Mouse (Mus musculus) CH12.LX (cell line): ENCODE data around the gene Zfyve28. TPM values are rescaled to one million over a fixed set of nuclear protein-coding genes. Genes with fewer than 3 reads are reported as not detected.

ENCODE experiments used
- DNase-seq: peaks from one replicate; pipeline ENCODE4 v3.0.0-alpha.2; 2013; ENCODE audit errors: extremely low read depth
- H3K27ac ChIP-seq: 2 replicates; pipeline ENCODE4 v1.5.1; 2012; ENCODE audit warnings: low read depth, mild to moderate bottlenecking, control low read depth, moderate library complexity; ENCODE audit not compliant: insufficient read depth
- H3K27me3 ChIP-seq: replicated peaks from 2 replicates; pipeline ENCODE3; 2012; ENCODE audit warnings: inconsistent platforms
- H3K36me3 ChIP-seq, 2 experiments: replicated peaks in 1 of 2; 2 replicates each; pipeline versions ENCODE3 to v1.6.1; 2012; ENCODE audit warnings: inconsistent platforms in 1 of 2, low read length in 1 of 2, mild to moderate bottlenecking in 1 of 2, mixed read lengths in 1 of 2, moderate library complexity in 1 of 2; ENCODE audit not compliant: control insufficient read depth in 1 of 2, insufficient read depth in 1 of 2
- H3K4me1 ChIP-seq, 2 experiments: 2 replicates each; pipeline ENCODE4 v1.6.1; 2012; ENCODE audit warnings: inconsistent platforms in 1 of 2, moderate library complexity in 1 of 2; ENCODE audit not compliant: insufficient read depth in 2 of 2, control insufficient read depth in 1 of 2
- H3K4me2 ChIP-seq: 2 replicates; pipeline ENCODE4 v1.6.1; 2012; ENCODE audit warnings: low read depth, mild to moderate bottlenecking, control low read depth; ENCODE audit not compliant: poor library complexity, insufficient read depth, severe bottlenecking
- H3K4me3 ChIP-seq, 3 experiments: fragments of 150-350 bp in 1 of 3; sonication (generic) in 1 of 3; replicated peaks in 1 of 3; 2 replicates each; pipeline versions ENCODE3 to v1.5.1; 2011 to 2012; ENCODE audit warnings: low read depth in 2 of 3, low read length in 2 of 3, mild to moderate bottlenecking in 2 of 3, moderate library complexity in 2 of 3, control low read depth in 1 of 3, improper control_type of control experiment in 1 of 3, inconsistent platforms in 1 of 3, mixed read lengths in 1 of 3; ENCODE audit not compliant: poor library complexity in 1 of 3
- H3K79me2 ChIP-seq: replicated peaks from 2 replicates; pipeline ENCODE4 v1.6.1; 2012; ENCODE audit warnings: mild to moderate bottlenecking, moderate library complexity; ENCODE audit not compliant: control insufficient read depth, poor library complexity, insufficient read depth, severe bottlenecking; ENCODE audit errors: extremely low read depth
- H3K9ac ChIP-seq: 2 replicates; pipeline ENCODE4 v1.6.1; 2012; ENCODE audit warnings: low read depth, mild to moderate bottlenecking, control low read depth, moderate library complexity; ENCODE audit not compliant: insufficient read depth
- H3K9me3 ChIP-seq: replicated peaks from 2 replicates; pipeline ENCODE3; 2012; ENCODE audit warnings: low read length, inconsistent platforms, mixed read lengths
- BHLHE40 ChIP-seq: IDR thresholded peaks from 2 replicates; pipeline ENCODE4 v1.6.1; 2011; ENCODE audit warnings: mild to moderate bottlenecking, low read depth, low read length, improper control_type of control experiment
- CHD1 ChIP-seq: IDR thresholded peaks from 2 replicates; pipeline ENCODE4 v1.6.1; 2012; ENCODE audit warnings: low read depth, low read length, improper control_type of control experiment, inconsistent platforms
- CHD2 ChIP-seq: IDR thresholded peaks from 2 replicates; pipeline ENCODE4 v1.6.1; 2011; ENCODE audit warnings: low read length, improper control_type of control experiment
- ELF1 ChIP-seq: IDR thresholded peaks from 2 replicates; pipeline ENCODE4 v1.6.1; 2014; ENCODE audit warnings: low read depth, mild to moderate bottlenecking, inconsistent platforms, low read length, improper control_type of control experiment
- ETS1 ChIP-seq: conservative IDR thresholded peaks from 2 replicates; pipeline ENCODE4 v1.6.1; 2012; ENCODE audit warnings: low read depth, mild to moderate bottlenecking, inconsistent platforms, low read length, improper control_type of control experiment, moderate library complexity
- HCFC1 ChIP-seq: IDR thresholded peaks from 2 replicates; pipeline ENCODE4 v1.6.1; 2012; ENCODE audit warnings: low read depth, mild to moderate bottlenecking, inconsistent platforms, low read length, improper control_type of control experiment
- IRF4 ChIP-seq: IDR thresholded peaks from 2 replicates; pipeline ENCODE4 v1.6.1; 2014; ENCODE audit warnings: low read depth, mild to moderate bottlenecking, inconsistent platforms, low read length, improper control_type of control experiment
- JUN ChIP-seq: IDR thresholded peaks from 2 replicates; pipeline ENCODE4 v1.6.1; 2011; ENCODE audit warnings: low read depth, mild to moderate bottlenecking, low read length, improper control_type of control experiment, moderate library complexity; ENCODE audit not compliant: insufficient read depth
- KAT2A ChIP-seq: IDR thresholded peaks from 2 replicates; pipeline ENCODE4 v1.6.1; 2012; ENCODE audit warnings: low read length, improper control_type of control experiment, inconsistent platforms; ENCODE audit not compliant: insufficient replicate concordance
- MAFK ChIP-seq: IDR thresholded peaks from 2 replicates; pipeline ENCODE4 v1.6.1; 2011; ENCODE audit warnings: low read length, improper control_type of control experiment; ENCODE audit not compliant: insufficient replicate concordance
- MAX ChIP-seq: IDR thresholded peaks from 2 replicates; pipeline ENCODE4 v1.6.1; 2011; ENCODE audit warnings: low read length, improper control_type of control experiment
- MAZ ChIP-seq: IDR thresholded peaks from 2 replicates; pipeline ENCODE4 v1.6.1; 2012; ENCODE audit warnings: low read depth, mild to moderate bottlenecking, inconsistent platforms, low read length, improper control_type of control experiment, moderate library complexity
- MXI1 ChIP-seq: IDR thresholded peaks from 2 replicates; pipeline ENCODE4 v1.6.1; 2011; ENCODE audit warnings: mild to moderate bottlenecking, low read depth, low read length, improper control_type of control experiment
- MYC ChIP-seq: IDR thresholded peaks from 2 replicates; pipeline ENCODE4 v1.6.1; 2011; ENCODE audit warnings: low read depth, mild to moderate bottlenecking, improper control_type of control experiment, low read length
- NELFE ChIP-seq: IDR thresholded peaks from 2 replicates; pipeline ENCODE4 v1.6.1; 2011; ENCODE audit warnings: low read depth, low read length, improper control_type of control experiment
- NRF1 ChIP-seq: IDR thresholded peaks from 2 replicates; pipeline ENCODE4 v1.6.1; 2014; ENCODE audit warnings: low read depth, mild to moderate bottlenecking, inconsistent platforms, low read length, improper control_type of control experiment, moderate library complexity
- PAX5 ChIP-seq: IDR thresholded peaks from 2 replicates; pipeline ENCODE4 v1.6.1; 2012; ENCODE audit warnings: low read length, inconsistent platforms, mixed read lengths
- POLR2A ChIP-seq: IDR thresholded peaks from 2 replicates; pipeline ENCODE4 v1.6.1; 2011; ENCODE audit warnings: low read depth, mild to moderate bottlenecking, improper control_type of control experiment, low read length
- RAD21 ChIP-seq: IDR thresholded peaks from 2 replicates; pipeline ENCODE4 v1.6.1; 2011; ENCODE audit warnings: low read depth, mild to moderate bottlenecking, low read length, improper control_type of control experiment, moderate library complexity
- RCOR1 ChIP-seq: conservative IDR thresholded peaks from 2 replicates; pipeline ENCODE4 v1.6.1; 2012; ENCODE audit warnings: low read depth, mild to moderate bottlenecking, inconsistent platforms, low read length, improper control_type of control experiment
- SIN3A ChIP-seq: IDR thresholded peaks from 2 replicates; pipeline ENCODE4 v1.6.1; 2012; ENCODE audit warnings: low read length, improper control_type of control experiment, inconsistent platforms
- SMC3 ChIP-seq: IDR thresholded peaks from 2 replicates; pipeline ENCODE4 v1.6.1; 2011; ENCODE audit warnings: low read depth, low read length, improper control_type of control experiment
- TBP ChIP-seq: conservative IDR thresholded peaks from 2 replicates; pipeline ENCODE4 v1.6.1; 2011; ENCODE audit warnings: low read depth, low read length, improper control_type of control experiment
- TCF12 ChIP-seq: IDR thresholded peaks from 2 replicates; pipeline ENCODE4 v1.6.1; 2014; ENCODE audit warnings: low read depth, mild to moderate bottlenecking, inconsistent platforms, low read length, improper control_type of control experiment
- UBTF ChIP-seq: IDR thresholded peaks from 2 replicates; pipeline ENCODE4 v1.6.1; 2012; ENCODE audit warnings: low read depth, mild to moderate bottlenecking, inconsistent platforms, low read length, improper control_type of control experiment, moderate library complexity
- USF1 ChIP-seq: IDR thresholded peaks from 2 replicates; pipeline ENCODE4 v1.6.1; 2014; ENCODE audit warnings: low read depth, mild to moderate bottlenecking, inconsistent platforms, low read length, improper control_type of control experiment
- ZC3H11A ChIP-seq: IDR thresholded peaks from 2 replicates; pipeline ENCODE4 v1.6.1; 2012; ENCODE audit warnings: low read depth, mild to moderate bottlenecking, inconsistent platforms, low read length, improper control_type of control experiment
- ZKSCAN1 ChIP-seq: IDR thresholded peaks from 2 replicates; pipeline ENCODE4 v1.6.1; 2012; ENCODE audit warnings: low read depth, inconsistent platforms, low read length, improper control_type of control experiment, borderline replicate concordance
- dilution Hi-C: fragments of 300-500 bp; cut with MboI; formaldehyde crosslinking; loops from 2 replicates; pipeline ENCODE4 v1.14.3; 2020; ENCODE audit warnings: low sequenced_read_pairs; ENCODE audit not compliant: extremely low pct_unique_long_range_greater_than_20kb, extremely low pct_ligation_motif_present
- in situ Hi-C: fragments of 300-500 bp; cut with MboI; formaldehyde crosslinking; loops from 3 replicates; pipeline ENCODE4 v1.14.3; 2019; ENCODE audit warnings: low sequenced_read_pairs, low pct_ligation_motif_present, low pct_unique_long_range_greater_than_20kb, mixed read lengths
- polyA plus RNA-seq: library from polyadenylated mRNA; unstranded; fragments of >175 nt; gene quantifications from 2 replicates; pipeline ENCODE4 v1.2.1, GENCODE M21; 2012; ENCODE audit warnings: low read depth; ENCODE audit not compliant: insufficient read length
- total RNA-seq, 2 experiments: library from RNA; depleted of rRNA; stranded (reverse); fragments of 300-350 nt in 1 of 2; fragments of >200 nt in 1 of 2; gene quantifications; 2 replicates each; pipeline ENCODE4 v1.2.3; 2012 to 2014

Zfyve28 gene
- total RNA-seq (2012; rRNA removed) (1.2 and 1.7 TPM in 2 replicates), total RNA-seq (2014; rRNA removed) (2.0 TPM in 2 replicates), polyA plus RNA-seq (2.8 and 2.9 TPM in 2 replicates)

- no peak within 1 kb of the TSS for H3K27ac ChIP-seq
- H3K27me3 ChIP-seq: no peaks in the 10 kb centered on the region
- DNase-seq: no peak
- in situ Hi-C loops: no loop called here
- H3K36me3 ChIP-seq: no peaks in the 10 kb centered on the region
- H3K4me3 ChIP-seq: peak within 1 kb of the TSS in 1 of 3 experiments; percentile 45
- peaks cover 24% of the 10 kb centered on the region for H3K9me3 ChIP-seq
- H3K4me2 ChIP-seq: peak within 1 kb of the TSS; percentile 50; the same call in 1 of the 2 replicates
- peaks cover 0 to 8% of the 10 kb centered on the region in 2 experiments; a peak in 3 of 4 replicates for H3K4me1 ChIP-seq
- no peak within 1 kb of the TSS for H3K9ac ChIP-seq
- TF ChIP-seq NRF1 (peak; percentile 30; the same call in 1 of the 2 replicates), USF1 (no peak)
- H3K79me2 ChIP-seq: no peaks in the 10 kb centered on the region
- dilution Hi-C loops: no loop called here
These were observed at the start of gene Zfyve28, which contains the start of gene Cfap99 for GRCm38 (mm10) chr5:34288154-34288716. Gene Zfyve28, minus strand, starts transcription at chr5:34288449. Gene Cfap99, plus strand, starts transcription at chr5:34288600.

GRCm38 (mm10) chr5:34336775-34337450 is 48.7 kb upstream of the Zfyve28 start:
- no peaks in the 10 kb centered on the region for H3K9me3 ChIP-seq
- peak overlapping the region; percentile 83 for H3K27ac ChIP-seq
- no peaks in the 10 kb centered on the region for H3K27me3 ChIP-seq
- H3K9ac ChIP-seq: peak overlapping the region; percentile 95
- H3K4me1 ChIP-seq: peaks cover 4 to 45% of the 10 kb centered on the region in 2 experiments; a peak in 3 of 4 replicates
- peaks cover 0 to 34% of the 10 kb centered on the region in 2 experiments for H3K36me3 ChIP-seq
- peaks cover 57% of the 10 kb centered on the region for H3K79me2 ChIP-seq
- no peak for TF ChIP-seq PAX5
- no peak for TF ChIP-seq IRF4
- TF ChIP-seq MAFK: no peak
- no peak for TF ChIP-seq JUN
- TF ChIP-seq CHD2: peak; percentile 22; the same call in 1 of the 2 replicates
- TF ChIP-seq RCOR1: no peak; the same call in 1 of the 2 replicates
- peak; percentile 86 for TF ChIP-seq MYC
- 0 out of 2 replicates have a peak, but pooled peaks have one; percentile 19 for TF ChIP-seq NELFE
- TF ChIP-seq ELF1: peak; percentile 30; the same call in 1 of the 2 replicates
- TF ChIP-seq ETS1: no peak
- TF ChIP-seq BHLHE40: no peak
- TF ChIP-seq POLR2A: no peak; the same call in 1 of the 2 replicates
- peak; percentile 91 for TF ChIP-seq MXI1
- TF ChIP-seq TBP: 0 out of 2 replicates have a peak, but pooled peaks have one; percentile 23
- TF ChIP-seq ZC3H11A: no peak
- TF ChIP-seq TCF12: peak; percentile 48; the same call in 1 of the 2 replicates
- TF ChIP-seq SMC3: no peak
- TF ChIP-seq SIN3A: peak; percentile 54; the same call in 1 of the 2 replicates
- TF ChIP-seq HCFC1: peak; percentile 29; the same call in 1 of the 2 replicates
- TF ChIP-seq USF1: no peak
- TF ChIP-seq MAX: peak; percentile 83
- TF ChIP-seq UBTF: 0 out of 2 replicates have a peak, but pooled peaks have one; percentile 50
- no peak for TF ChIP-seq RAD21
- no peak for TF ChIP-seq KAT2A
- no peak; the same call in 1 of the 2 replicates for TF ChIP-seq MAZ
- no peak for TF ChIP-seq ZKSCAN1
- TF ChIP-seq CHD1: no peak
- in situ Hi-C loops (no loop called here), dilution Hi-C loops (no loop called here)
- H3K4me3 ChIP-seq: peak overlapping the region; percentile 84 to 97 (median 92)
- peak overlapping the region; percentile 97 for H3K4me2 ChIP-seq
- DNase-seq: peak; percentile 54
